Mouse (Mus musculus) lung, postnatal 0 days (tissue): ENCODE results near the gene Sorbs2.

Experiments
- CTCF ChIP-seq: IDR thresholded peaks from 2 replicates; pipeline ENCODE4 v1.5.1; 2016; ENCODE audit warnings: antibody characterized with exemption, mild to moderate bottlenecking
- EP300 ChIP-seq: IDR thresholded peaks from 2 replicates; pipeline ENCODE4 v1.6.1; 2016; ENCODE audit warnings: antibody characterized with exemption, mild to moderate bottlenecking, control low read depth

GRCm38 (mm10) chr8:45709098-45709497 is 201.5 kb downstream of the Sorbs2 start:
- no peak for TF ChIP-seq EP300
- TF ChIP-seq CTCF = no peak
